Mouse (Mus musculus): Measurements from ENCODE around the gene Paox.

Gene Paox

DNA sequence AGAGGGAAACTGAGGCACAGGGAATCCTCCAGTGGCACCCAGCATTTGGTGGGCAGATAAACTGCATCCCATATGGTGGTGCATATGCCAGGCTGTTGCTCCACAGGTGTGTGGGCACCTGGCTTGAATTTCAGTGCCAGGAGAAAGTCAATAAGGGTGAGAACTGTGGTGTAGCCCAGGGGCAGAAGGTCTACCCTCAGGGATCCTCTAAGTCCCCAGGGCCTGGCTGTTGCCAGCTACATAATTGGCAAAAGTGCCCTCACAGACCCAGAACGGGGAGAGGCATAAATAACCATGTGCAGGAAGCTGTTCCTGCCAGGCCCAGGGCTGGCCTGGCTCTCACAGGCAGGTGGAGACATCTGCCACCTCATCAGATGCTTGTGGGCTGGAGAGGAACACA, 57.3 kb downstream of the Paox start, which contains the start of gene Olfr523:
TSS of gene Olfr523 (plus strand) at position 282 of the 400 bp plus-strand sequence.
- no peak for DNase-seq

DNA sequence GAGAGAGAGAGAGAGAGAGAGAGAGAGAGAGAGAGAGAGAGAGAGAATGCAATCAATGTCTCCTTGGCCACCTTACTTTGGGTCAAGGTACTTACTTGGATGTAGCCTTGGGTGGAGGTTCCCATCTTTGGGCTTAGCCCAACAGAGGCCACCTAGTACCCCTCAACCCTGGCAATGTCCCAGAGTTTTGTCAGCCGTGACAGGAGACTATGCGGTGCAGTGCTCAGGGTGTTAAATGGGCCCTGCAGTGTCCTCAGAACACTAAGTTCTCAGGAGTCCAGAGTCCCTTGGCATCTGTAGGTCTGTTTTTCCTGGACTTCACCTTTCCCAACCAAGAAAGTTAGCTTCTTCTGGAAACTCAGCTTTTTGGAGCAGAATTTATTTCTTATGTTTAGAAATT, 63.6 kb downstream of the Paox start:
- no peak for DNase-seq

DNA sequence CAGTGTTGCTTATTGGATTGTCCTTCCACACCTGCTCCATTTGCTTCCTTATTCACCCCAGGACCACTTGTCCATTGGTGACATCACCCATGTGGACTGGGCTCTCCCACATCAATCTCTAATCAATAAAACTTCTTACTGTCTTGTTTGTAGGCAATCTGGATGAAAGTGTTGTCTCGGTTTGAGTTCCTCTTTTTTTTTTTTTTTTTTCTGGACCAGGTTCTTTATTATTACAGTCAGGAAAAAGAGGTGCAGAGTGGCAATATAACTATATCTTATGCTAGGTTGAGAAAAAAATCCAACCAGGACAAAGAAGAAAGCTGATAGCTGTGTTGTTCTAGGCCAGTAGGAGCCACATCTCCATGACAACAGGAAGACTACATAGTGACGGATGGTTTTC, 65.1 kb downstream of the Paox start:
- DNase-seq = no peak

DNA sequence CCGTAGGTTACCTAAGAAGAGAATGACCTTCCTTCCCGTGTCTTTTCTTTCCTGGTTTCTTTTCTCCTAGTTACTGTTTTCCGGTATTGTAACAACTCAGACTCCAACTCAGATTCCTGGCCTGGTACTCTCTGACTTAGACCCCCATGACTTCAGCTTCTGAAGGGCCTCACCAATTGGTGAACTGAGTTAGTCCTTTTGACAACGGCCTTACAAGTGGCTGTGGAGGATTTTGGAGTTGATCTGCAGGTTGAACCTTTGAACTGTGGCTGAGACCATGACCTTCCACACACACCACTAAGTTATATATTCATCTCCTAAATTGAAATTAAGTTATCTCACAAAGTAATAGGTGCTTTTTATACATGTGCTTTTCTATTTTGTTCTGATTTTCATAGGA, 68.6 kb downstream of the Paox start:
- DNase-seq = no peak
